Mouse (Mus musculus) brain, embryonic 14.5 days (tissue): ENCODE results near the gene Bcl6.

Experiments
- CTCF ChIP-seq: fragments of 200-500 bp; IDR thresholded peaks from 2 replicates; pipeline ENCODE4 v1.5.1; 2012; ENCODE audit warnings: inconsistent platforms, mild to moderate bottlenecking, moderate library complexity, borderline replicate concordance; ENCODE audit not compliant: insufficient read depth, insufficient read length; ENCODE audit errors: extremely low read depth
- POLR2A ChIP-seq: fragments of 200-500 bp; IDR thresholded peaks from 2 replicates; pipeline ENCODE4 v1.6.1; 2012; ENCODE audit warnings: mild to moderate bottlenecking, inconsistent platforms, borderline replicate concordance; ENCODE audit not compliant: poor library complexity, insufficient read depth, insufficient read length, severe bottlenecking; ENCODE audit errors: extremely low read depth

- TF ChIP-seq CTCF (no peak), POLR2A (no peak)
Measured at GRCm38 (mm10) chr16:23973635-23974367, 14.9 kb downstream of the Bcl6 start.
